Comparison of ENCODE assay signal across 7 mouse cellular contexts in genomic region chr16:18876442-18877308, GRCm38 (mm10). TPM values are rescaled to one million over a fixed set of nuclear protein-coding genes. Genes with fewer than 3 reads are reported as not detected.
DNase-seq lines count a peak whose midpoint lies in the region; ATAC-seq and TF ChIP-seq lines count a peak whose summit lies in the region.

Mrpl40 (minus strand) TSS chr16:18876862.
Hira (plus strand) TSS chr16:18877037.

- no peaks in the 10 kb centered on the region for H3K27me3 ChIP-seq in embryonic facial prominence, embryonic 12.5 days
- H3K27me3 ChIP-seq in kidney, adult 2 months (replicated peaks; ENCODE audit: control insufficient read depth, insufficient read depth, low read length), result no peaks in the 10 kb centered on the region
- H3K27me3 ChIP-seq in limb, embryonic 12.5 days, result no peaks in the 10 kb centered on the region
- no peaks in the 10 kb centered on the region for H3K27me3 ChIP-seq in midbrain, embryonic 15.5 days (replicated peaks)
- no peaks in the 10 kb centered on the region for H3K27me3 ChIP-seq in spleen, adult 2 months (ENCODE audit: control insufficient read depth, insufficient read depth, low read length)

- under 1% methylated on average over 86 of the region's 93 CpGs for WGBS in embryonic facial prominence, embryonic 12.5 days
- 1% methylated on average over 93 of the region's 93 CpGs for WGBS in kidney, adult 2 months
- under 1% methylated on average over 93 of the region's 93 CpGs for WGBS in limb, embryonic 12.5 days
- under 1% methylated on average over 90 of the region's 93 CpGs for WGBS in midbrain, embryonic 15.5 days
- under 1% methylated on average over 87 of the region's 93 CpGs for WGBS in spleen, adult 2 months

- H3K4me1 ChIP-seq in embryonic facial prominence, embryonic 12.5 days, result peaks cover 11% of the 10 kb centered on the region
- no peaks in the 10 kb centered on the region; the same call in 1 of the 2 replicates for H3K4me1 ChIP-seq in kidney, adult 2 months (ENCODE audit: control insufficient read depth, insufficient read depth, low read length)
- H3K4me1 ChIP-seq in limb, embryonic 12.5 days (replicated peaks), result peaks cover 16% of the 10 kb centered on the region; the same call in 1 of the 2 replicates
- peaks cover 33% of the 10 kb centered on the region for H3K4me1 ChIP-seq in midbrain, embryonic 15.5 days
- H3K4me1 ChIP-seq in spleen, adult 2 months (ENCODE audit: control insufficient read depth, insufficient read depth, insufficient read length), result peaks cover 3% of the 10 kb centered on the region; the same call in 1 of the 2 replicates

- peak within 1 kb of the TSS; percentile 92 for H3K4me3 ChIP-seq in embryonic facial prominence, embryonic 12.5 days
- H3K4me3 ChIP-seq in kidney, adult 2 months (ENCODE audit: insufficient read depth, low read depth, low read length), result peak within 1 kb of the TSS; percentile 68
- H3K4me3 ChIP-seq in limb, embryonic 12.5 days (replicated peaks), result peak within 1 kb of the TSS; percentile 89
- H3K4me3 ChIP-seq in midbrain, embryonic 15.5 days, result peak within 1 kb of the TSS; percentile 99
- H3K4me3 ChIP-seq in spleen, adult 2 months (ENCODE audit: extremely low read depth, insufficient read depth, insufficient read length), result peak within 1 kb of the TSS; percentile 100

- DNase-seq in adrenal gland, postnatal 25 days, result peak; percentile 96
- DNase-seq in heart, adult 18-20 months, result peak; percentile 96
- peak; percentile 98 for DNase-seq in kidney, adult 2 months
- DNase-seq in spleen, adult 2 months (ENCODE audit: low read depth in 1 of 2, low spot score in 2 of 2), result peak; percentile 83 to 92

- peak within 1 kb of the TSS; percentile 91 for H3K9ac ChIP-seq in embryonic facial prominence, embryonic 12.5 days
- peak within 1 kb of the TSS; percentile 87 for H3K9ac ChIP-seq in limb, embryonic 12.5 days (replicated peaks)
- H3K9ac ChIP-seq in midbrain, embryonic 15.5 days, result peak within 1 kb of the TSS; percentile 98

- peak; percentile 52 for TF ChIP-seq POLR2A in kidney, adult 2 months (IDR thresholded peaks at IDR 0.05; ENCODE audit: low read depth, low read length)
- peak; percentile 40 for TF ChIP-seq POLR2A in spleen, adult 2 months (IDR thresholded peaks at IDR 0.05; ENCODE audit: low read depth, low read length)

- peaks cover 23% of the 10 kb centered on the region for H3K36me3 ChIP-seq in embryonic facial prominence, embryonic 12.5 days
- H3K36me3 ChIP-seq in kidney, adult 2 months (ENCODE audit: control insufficient read depth, insufficient read depth, low read length), result peaks cover 2% of the 10 kb centered on the region
- peaks cover 58% of the 10 kb centered on the region for H3K36me3 ChIP-seq in limb, embryonic 12.5 days
- H3K36me3 ChIP-seq in midbrain, embryonic 15.5 days (replicated peaks), result peaks cover 24% of the 10 kb centered on the region; the same call in 1 of the 2 replicates
- H3K36me3 ChIP-seq in spleen, adult 2 months (ENCODE audit: control insufficient read depth, insufficient read depth, low read length), result peaks cover 15% of the 10 kb centered on the region

- peak within 1 kb of the TSS; percentile 95 for H3K27ac ChIP-seq in embryonic facial prominence, embryonic 12.5 days
- peak within 1 kb of the TSS; percentile 84 for H3K27ac ChIP-seq in kidney, adult 2 months (ENCODE audit: insufficient read depth, low read depth, low read length)
- peak within 1 kb of the TSS; percentile 97 for H3K27ac ChIP-seq in limb, embryonic 12.5 days
- H3K27ac ChIP-seq in midbrain, embryonic 15.5 days, result peak within 1 kb of the TSS; percentile 98
- H3K27ac ChIP-seq in spleen, adult 2 months (ENCODE audit: insufficient read depth, low read length), result peak within 1 kb of the TSS; percentile 98

- peak; percentile 96 for ATAC-seq in embryonic facial prominence, embryonic 12.5 days (ENCODE audit: insufficient number of reproducible peaks, insufficient read depth, low FRiP score, low TSS enrichment)
- ATAC-seq in limb, embryonic 12.5 days (ENCODE audit: insufficient number of reproducible peaks, insufficient read depth, low FRiP score, low TSS enrichment, low read depth), result peak; percentile 93
- peak; percentile 92 for ATAC-seq in midbrain, embryonic 15.5 days (replicated peaks)

- H3K4me2 ChIP-seq in embryonic facial prominence, embryonic 12.5 days (replicated peaks), result peak within 1 kb of the TSS; percentile 69
- H3K4me2 ChIP-seq in limb, embryonic 12.5 days, result peak within 1 kb of the TSS; percentile 78
- H3K4me2 ChIP-seq in midbrain, embryonic 15.5 days, result peak within 1 kb of the TSS; percentile 81

- no peaks in the 10 kb centered on the region for H3K9me3 ChIP-seq in embryonic facial prominence, embryonic 12.5 days
- H3K9me3 ChIP-seq in limb, embryonic 12.5 days, result no peaks in the 10 kb centered on the region
- H3K9me3 ChIP-seq in midbrain, embryonic 15.5 days, result no peaks in the 10 kb centered on the region

- TF ChIP-seq CTCF in kidney, adult 2 months (conservative IDR thresholded peaks at IDR 0.05; ENCODE audit: insufficient read depth, insufficient read length, low read depth, low read length), result no peak
- no peak for TF ChIP-seq CTCF in spleen, adult 2 months (IDR thresholded peaks at IDR 0.05; ENCODE audit: extremely low read depth, insufficient read depth, insufficient read length, insufficient replicate concordance)

RNA-seq across cellular contexts. Expression of gene Mrpl40, which starts in this region (rescaled TPM):
- 57.3 and 64.7 TPM in 2 replicates for total RNA-seq in adrenal gland, postnatal 25 days (2021)
- polyA plus RNA-seq in embryonic facial prominence, embryonic 12.5 days (2016; fragmentation: Nextera tagmentation; extraction: Ambion mirVana), result 97.5 and 105 TPM in 2 replicates
- 10 to 100 TPM; 52.3 to 53.0 TPM for total RNA-seq in heart, adult 18-20 months (2021)
- 14.1 and 19.3 TPM in 2 replicates for polyA plus RNA-seq in kidney, adult 2 months (2012; rRNA removed)
- 105 and 106 TPM in 2 replicates for polyA plus RNA-seq in limb, embryonic 12.5 days (2016; fragmentation: Nextera tagmentation; extraction: Ambion mirVana)
- polyA plus RNA-seq in midbrain, embryonic 15.5 days (2015; fragmentation: Nextera tagmentation; extraction: Ambion mirVana), result 73.1 and 74.2 TPM in 2 replicates
- 6.1 and 8.1 TPM in 2 replicates for polyA plus RNA-seq in spleen, adult 2 months (2012; rRNA removed)

RNA-seq across cellular contexts. Expression of gene Hira, which starts in this region (rescaled TPM):
- total RNA-seq in adrenal gland, postnatal 25 days (2021), result 34.8 and 44.3 TPM in 2 replicates
- 18.4 and 20.2 TPM in 2 replicates for polyA plus RNA-seq in embryonic facial prominence, embryonic 12.5 days (2016; fragmentation: Nextera tagmentation; extraction: Ambion mirVana)
- 10 to 100 TPM; 19.2 to 21.6 TPM for total RNA-seq in heart, adult 18-20 months (2021)
- polyA plus RNA-seq in kidney, adult 2 months (2012; rRNA removed), result 51.6 and 55.1 TPM in 2 replicates
- 24.0 and 24.6 TPM in 2 replicates for polyA plus RNA-seq in limb, embryonic 12.5 days (2016; fragmentation: Nextera tagmentation; extraction: Ambion mirVana)
- polyA plus RNA-seq in midbrain, embryonic 15.5 days (2015; fragmentation: Nextera tagmentation; extraction: Ambion mirVana), result 22.7 and 29.1 TPM in 2 replicates
- 50.0 and 53.0 TPM in 2 replicates for polyA plus RNA-seq in spleen, adult 2 months (2012; rRNA removed)

Comparison
In these comparisons a context has a peak if more than half of its experiments do, and no peak if none do; other contexts are left out.
1. Peak in every context shown above with its lines: DNase-seq, ATAC-seq, H3K4me3 ChIP-seq and H3K27ac ChIP-seq.